Mouse (Mus musculus) small intestine, adult 2 months (tissue): ENCODE data around the gene Rabgap1l. TPM values are rescaled to one million over a fixed set of nuclear protein-coding genes. Genes with fewer than 3 reads are reported as not detected.

Experiments
- H3K27ac ChIP-seq: fragments of 200-500 bp; 2 replicates; pipeline ENCODE4 v1.5.1; 2012; ENCODE audit warnings: low read depth, low read length, control low read depth, inconsistent platforms; ENCODE audit not compliant: insufficient read depth
- H3K27me3 ChIP-seq: fragments of 200-500 bp; 2 replicates; pipeline ENCODE4 v1.6.1; 2012; ENCODE audit warnings: mild to moderate bottlenecking, moderate library complexity, low read length, inconsistent platforms; ENCODE audit not compliant: control insufficient read depth, insufficient read depth
- H3K36me3 ChIP-seq: fragments of 200-500 bp; 2 replicates; pipeline ENCODE4 v1.6.1; 2012; ENCODE audit warnings: mild to moderate bottlenecking, low read length, control low read depth, inconsistent platforms; ENCODE audit not compliant: control insufficient read depth, insufficient read depth
- H3K4me1 ChIP-seq: fragments of 200-500 bp; 2 replicates; pipeline ENCODE4 v1.6.1; 2012; ENCODE audit warnings: low read length, inconsistent platforms, mixed read lengths; ENCODE audit not compliant: control insufficient read depth, insufficient read depth, insufficient read length
- H3K4me3 ChIP-seq: fragments of 200-500 bp; 2 replicates; pipeline ENCODE4 v1.5.1; 2012; ENCODE audit warnings: low read depth, mild to moderate bottlenecking, control low read depth, inconsistent platforms, low read length, moderate library complexity
- CTCF ChIP-seq: fragments of 200-500 bp; IDR thresholded peaks from 2 replicates; pipeline ENCODE4 v1.5.1; 2012; ENCODE audit warnings: low read depth, mild to moderate bottlenecking, control low read depth, inconsistent platforms, low read length, moderate library complexity, mixed read lengths; ENCODE audit not compliant: insufficient replicate concordance, insufficient read length; ENCODE audit errors: extremely low read depth
- POLR2A ChIP-seq: fragments of 200-500 bp; IDR thresholded peaks from 2 replicates; pipeline ENCODE4 v1.6.1; 2012; ENCODE audit warnings: low read depth, mild to moderate bottlenecking, control low read depth, inconsistent platforms, low read length, moderate library complexity
- WGBS: fragments of 180-500 bp; shearing (Covaris S2); methylation state at CpG from one replicate; pipeline ENCODE4 v1.1.7; 2018; 5-methylcytosine and 5-hydroxymethylcytosine counted together
- polyA plus RNA-seq: library from polyadenylated mRNA; depleted of rRNA; stranded (reverse); fragments of >200 nt; gene quantifications from 2 replicates; pipeline ENCODE4 v1.2.3, GENCODE M21; 2012

Rabgap1l gene
- polyA plus RNA-seq, 1 experiment: 4.9 TPM

- WGBS: 45% methylated on average over 2 of the region's 2 CpGs
- Histone ChIP-seq H3K4me1 (peaks cover 2% of the 10 kb centered on the region; the same call in 1 of the 2 replicates), H3K36me3 (peaks cover 7% of the 10 kb centered on the region; the same call in 1 of the 2 replicates), H3K27ac (peak overlapping the region; percentile 60), H3K27me3 (no peaks in the 10 kb centered on the region), H3K4me3 (no peak overlapping the region)
- no peak for TF ChIP-seq CTCF
- no peak for TF ChIP-seq POLR2A
Observed at GRCm38 (mm10) chr1:160684251-160684650, 108.8 kb downstream of the Rabgap1l start.

GRCm38 (mm10) chr1:160681398-160682050 is 111.5 kb downstream of the Rabgap1l start:
- H3K4me3 ChIP-seq: no peak overlapping the region
- H3K27ac ChIP-seq: no peak overlapping the region
- WGBS: 76% methylated on average over 3 of the region's 3 CpGs
- no peak for TF ChIP-seq POLR2A
- TF ChIP-seq CTCF: no peak
- no peaks in the 10 kb centered on the region for H3K27me3 ChIP-seq
- H3K36me3 ChIP-seq: peaks cover 7% of the 10 kb centered on the region; the same call in 1 of the 2 replicates
- peaks cover 2% of the 10 kb centered on the region; the same call in 1 of the 2 replicates for H3K4me1 ChIP-seq

- no peak overlapping the region for H3K27ac ChIP-seq
- no peaks in the 10 kb centered on the region for H3K27me3 ChIP-seq
- no peaks in the 10 kb centered on the region; the same call in 1 of the 2 replicates for H3K4me1 ChIP-seq
- H3K4me3 ChIP-seq: no peak overlapping the region
- no peak for TF ChIP-seq POLR2A
- TF ChIP-seq CTCF: no peak
- H3K36me3 ChIP-seq: 0 out of 2 replicates have a peak, but pooled peaks cover 2% of the 10 kb centered on the region
- 91% methylated on average over 2 of the region's 2 CpGs for WGBS
Observed at GRCm38 (mm10) chr1:160674763-160675162, 118.2 kb downstream of the Rabgap1l start.

- TF ChIP-seq CTCF (no peak), POLR2A (no peak)
- WGBS: 86% methylated on average over 3 of the region's 3 CpGs
- no peaks in the 10 kb centered on the region; the same call in 1 of the 2 replicates for H3K4me1 ChIP-seq
Observed at GRCm38 (mm10) chr1:160672088-160672814, 120.8 kb downstream of the Rabgap1l start.

GRCm38 (mm10) chr1:160655806-160656470 is 137.1 kb downstream of the Rabgap1l start:
- Histone ChIP-seq H3K27ac (no peak overlapping the region), H3K4me3 (no peak overlapping the region), H3K36me3 (no peaks in the 10 kb centered on the region), H3K4me1 (no peaks in the 10 kb centered on the region), H3K27me3 (no peaks in the 10 kb centered on the region)
- no peak for TF ChIP-seq POLR2A
- TF ChIP-seq CTCF: no peak
- 65% methylated on average over 2 of the region's 2 CpGs for WGBS

More at GRCm38 (mm10) chr1:160672088-160672814, 120.8 kb downstream of the Rabgap1l start:
- Histone ChIP-seq H3K36me3 (0 out of 2 replicates have a peak, but pooled peaks cover 2% of the 10 kb centered on the region), H3K27me3 (no peaks in the 10 kb centered on the region), H3K27ac (no peak overlapping the region), H3K4me3 (no peak overlapping the region)

GRCm38 (mm10) chr1:160651691-160652090 is 141.3 kb downstream of the Rabgap1l start:
- WGBS: 73% methylated on average over 3 of the region's 3 CpGs
- TF ChIP-seq POLR2A (no peak), CTCF (no peak)
- Histone ChIP-seq H3K27ac (no peak overlapping the region), H3K4me3 (no peak overlapping the region), H3K36me3 (no peaks in the 10 kb centered on the region), H3K27me3 (no peaks in the 10 kb centered on the region), H3K4me1 (no peaks in the 10 kb centered on the region)
